Mouse (Mus musculus) B cell, adult 62 days (primary cell): ENCODE measurements around the gene Rab28. TPM values are rescaled to one million over a fixed set of nuclear protein-coding genes. Genes with fewer than 3 reads are reported as not detected.

Experiments
- total RNA-seq: library from RNA; stranded (reverse); gene quantifications from 4 replicates; pipeline ENCODE4 v1.2.4, GENCODE M21; 2023

Gene Rab28
- total RNA-seq: 27.0 to 33.3 TPM (median 28.0 TPM) in 4 replicates

GRCm38 (mm10) chr5:41708051-41708630 is at the start of gene Rab28:
Gene Rab28, minus strand, starts transcription at chr5:41708157.

Other genes starting within 250 kb of the Rab28 start
- gene Nkx3-2, start 56.3 kb upstream of the Rab28 start, total RNA-seq: not detected in 4 replicates
- gene Bod1l, start 136.2 kb upstream of the Rab28 start, total RNA-seq: 39.2 to 41.6 TPM (median 41.0 TPM) in 4 replicates